Mouse (Mus musculus): ENCODE measurements around the gene Zswim3.
A peak's percentile ranks its signal among the peaks of the same experiment; 100 is the strongest.

The Zswim3 gene

GRCm38 (mm10) chr2:164804533-164805331 is at the start of gene Zswim3, which contains the start of gene Acot8:
TSS of gene Zswim3 (plus strand) at chr2:164805098.
TSS of gene Acot8 (minus strand) at chr2:164804882.
- peak; percentile 92 for DNase-seq (ENCODE audit: extremely low read depth, low read depth, low spot score)

GRCm38 (mm10) chr2:164757841-164758240 is 47.1 kb upstream of the Zswim3 start:
- DNase-seq (ENCODE audit: extremely low read depth, low read depth, low spot score) = no peak

GRCm38 (mm10) chr2:164758692-164759091 is 46.2 kb upstream of the Zswim3 start:
- no peak for DNase-seq (ENCODE audit: extremely low read depth, low read depth, low spot score)

- DNase-seq (ENCODE audit: extremely low read depth, low read depth, low spot score) = no peak
Measured at GRCm38 (mm10) chr2:164760059-164760833, 44.7 kb upstream of the Zswim3 start.

GRCm38 (mm10) chr2:164761502-164761901 is 43.4 kb upstream of the Zswim3 start:
- DNase-seq (ENCODE audit: extremely low read depth, low read depth, low spot score) = no peak

GRCm38 (mm10) chr2:164761971-164762370 is 42.9 kb upstream of the Zswim3 start:
- DNase-seq (ENCODE audit: extremely low read depth, low read depth, low spot score) = no peak

GRCm38 (mm10) chr2:164762593-164762992 is 42.3 kb upstream of the Zswim3 start:
- DNase-seq (ENCODE audit: extremely low read depth, low read depth, low spot score) = no peak

GRCm38 (mm10) chr2:164765841-164766240 is 39.1 kb upstream of the Zswim3 start:
- no peak for DNase-seq (ENCODE audit: extremely low read depth, low read depth, low spot score)

- no peak for DNase-seq (ENCODE audit: extremely low read depth, low read depth, low spot score)
Measured at GRCm38 (mm10) chr2:164767812-164768540, 36.9 kb upstream of the Zswim3 start.

GRCm38 (mm10) chr2:164769258-164770037 is 35.5 kb upstream of the Zswim3 start, which contains the start of gene Ube2c:
TSS of gene Ube2c (plus strand) at chr2:164769898.
- peak; percentile 69 for DNase-seq (ENCODE audit: extremely low read depth, low read depth, low spot score)

GRCm38 (mm10) chr2:164770279-164770678 is 34.6 kb upstream of the Zswim3 start:
- DNase-seq (ENCODE audit: extremely low read depth, low read depth, low spot score) = no peak

- no peak for DNase-seq (ENCODE audit: extremely low read depth, low read depth, low spot score)
Measured at GRCm38 (mm10) chr2:164771123-164771522, 33.8 kb upstream of the Zswim3 start.

GRCm38 (mm10) chr2:164773229-164773988 is 31.5 kb upstream of the Zswim3 start:
- no peak for DNase-seq (ENCODE audit: extremely low read depth, low read depth, low spot score)

- no peak for DNase-seq (ENCODE audit: extremely low read depth, low read depth, low spot score)
Measured at GRCm38 (mm10) chr2:164773989-164774364, 30.9 kb upstream of the Zswim3 start.

GRCm38 (mm10) chr2:164776130-164776529 is 28.8 kb upstream of the Zswim3 start:
- DNase-seq (ENCODE audit: extremely low read depth, low read depth, low spot score) = no peak

- DNase-seq (ENCODE audit: extremely low read depth, low read depth, low spot score) = no peak
Measured at GRCm38 (mm10) chr2:164776801-164777200, 28.1 kb upstream of the Zswim3 start.

GRCm38 (mm10) chr2:164777246-164778014 is 27.5 kb upstream of the Zswim3 start:
- no peak for DNase-seq (ENCODE audit: extremely low read depth, low read depth, low spot score)

GRCm38 (mm10) chr2:164778015-164778287 is 26.9 kb upstream of the Zswim3 start:
- DNase-seq (ENCODE audit: extremely low read depth, low read depth, low spot score) = no peak

GRCm38 (mm10) chr2:164778809-164779208 is 26.1 kb upstream of the Zswim3 start:
- DNase-seq (ENCODE audit: extremely low read depth, low read depth, low spot score) = no peak
